Mouse (Mus musculus) mouse embryonic stem cell (cell line): ENCODE measurements around the gene Fndc3b.

Experiments used
- in situ Hi-C, 2 experiments: fragments of 300-500 bp; cut with MboI; formaldehyde crosslinking; loops; 1 replicate in 1 of 2; 3 replicates in 1 of 2; pipeline ENCODE4 v1.14.3; 2019 to 2020; ENCODE audit warnings: low sequenced_read_pairs in 2 of 2, low pct_unique_long_range_greater_than_20kb in 1 of 2, mixed read lengths in 1 of 2; ENCODE audit not compliant: unreplicated experiment in 1 of 2

Gene Fndc3b

GRCm38 (mm10) chr3:27607081-27607795 lies 103.9 kb downstream of the Fndc3b start:
- in situ Hi-C loops = no loop called here

GRCm38 (mm10) chr3:27606626-27607025 lies 104.5 kb downstream of the Fndc3b start:
- in situ Hi-C loops = no loop called here

- in situ Hi-C loops = no loop called here
Measured at GRCm38 (mm10) chr3:27605613-27606012, 105.5 kb downstream of the Fndc3b start.

- in situ Hi-C loops = no loop called here
Measured at GRCm38 (mm10) chr3:27605081-27605480, 106.0 kb downstream of the Fndc3b start.

GRCm38 (mm10) chr3:27604629-27605028 lies 106.5 kb downstream of the Fndc3b start:
- in situ Hi-C loops = no loop called here

GRCm38 (mm10) chr3:27603905-27604620 lies 107.0 kb downstream of the Fndc3b start:
- in situ Hi-C loops = no loop called here

GRCm38 (mm10) chr3:27600645-27601044 lies 110.5 kb downstream of the Fndc3b start:
- in situ Hi-C loops = no loop called here

- in situ Hi-C loops = no loop called here
Measured at GRCm38 (mm10) chr3:27600197-27600596, 110.9 kb downstream of the Fndc3b start.

- in situ Hi-C loops = no loop called here
Measured at GRCm38 (mm10) chr3:27598437-27599382, 112.4 kb downstream of the Fndc3b start.

GRCm38 (mm10) chr3:27593485-27594138 lies 117.5 kb downstream of the Fndc3b start:
- in situ Hi-C loops = no loop called here

GRCm38 (mm10) chr3:27592728-27593484 lies 118.2 kb downstream of the Fndc3b start:
- in situ Hi-C loops = no loop called here

- in situ Hi-C loops = no loop called here
Measured at GRCm38 (mm10) chr3:27590823-27591222, 120.3 kb downstream of the Fndc3b start.

- in situ Hi-C loops = no loop called here
Measured at GRCm38 (mm10) chr3:27589305-27589704, 121.8 kb downstream of the Fndc3b start.

- in situ Hi-C loops = no loop called here
Measured at GRCm38 (mm10) chr3:27588604-27589003, 122.5 kb downstream of the Fndc3b start.

- in situ Hi-C loops = no loop called here
Measured at GRCm38 (mm10) chr3:27584607-27585605, 126.2 kb downstream of the Fndc3b start.

- in situ Hi-C loops = no loop called here
Measured at GRCm38 (mm10) chr3:27581931-27582840, 128.9 kb downstream of the Fndc3b start.
